Mouse (Mus musculus) Muller cell, postnatal 12 days (primary cell): ENCODE measurements around the gene Ift27.

Source experiments
- DNase-seq: peaks from one replicate; pipeline ENCODE4 v3.0.0-alpha.2; 2015; ENCODE audit errors: inconsistent ontology term

The Ift27 gene

DNA sequence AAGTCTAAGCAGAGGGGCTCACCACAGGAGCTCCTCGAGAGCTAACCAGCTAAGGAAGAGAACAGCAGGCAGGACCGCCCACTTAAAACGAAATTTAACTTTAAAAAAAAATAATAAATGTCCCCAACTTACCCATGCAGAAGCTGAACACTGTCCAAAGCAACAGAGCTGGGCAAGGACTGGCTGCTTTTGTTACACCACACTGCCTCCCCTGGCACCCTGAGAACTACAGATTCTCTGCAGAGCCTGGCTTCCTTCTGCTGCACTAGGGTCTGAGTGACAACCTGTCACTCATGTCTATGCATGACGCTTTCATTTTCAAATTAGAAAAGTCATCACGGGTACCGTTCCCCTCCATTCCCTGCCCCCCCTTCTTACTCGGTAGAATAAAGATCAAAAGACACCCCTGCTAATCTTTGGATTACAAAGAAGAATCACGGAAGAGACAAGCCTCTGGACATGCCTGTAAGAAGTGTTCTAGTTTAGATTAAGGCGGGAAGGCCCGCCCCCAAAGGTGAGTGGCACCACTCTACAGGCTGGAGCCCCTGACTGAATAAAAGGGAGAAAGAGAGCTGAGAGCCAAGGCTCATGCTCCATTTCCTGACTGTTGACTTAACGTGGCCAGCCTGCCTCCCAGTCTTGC, 1.5 kb downstream of the Ift27 start:
- no peak for DNase-seq

DNA sequence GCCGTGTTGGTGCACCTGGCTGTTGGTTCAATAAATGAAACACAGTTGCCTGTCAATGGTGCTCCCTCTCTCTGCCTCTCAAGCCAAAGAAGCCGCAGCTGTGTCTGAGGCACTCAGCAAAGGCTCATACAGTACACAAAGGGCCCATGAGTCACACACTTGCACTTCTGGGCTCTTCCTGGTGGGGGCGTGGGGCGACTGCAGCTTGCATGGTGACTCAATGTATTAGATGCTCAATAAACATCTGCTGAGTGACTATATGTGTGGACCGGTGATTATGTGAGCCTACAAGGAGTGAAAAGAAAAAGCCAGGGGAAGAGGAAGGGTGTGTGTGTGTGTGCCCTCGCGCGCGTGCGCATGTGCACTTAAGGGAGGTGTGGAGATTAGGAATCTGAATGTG, 2.3 kb downstream of the Ift27 start:
- peak; percentile 22 for DNase-seq

DNA sequence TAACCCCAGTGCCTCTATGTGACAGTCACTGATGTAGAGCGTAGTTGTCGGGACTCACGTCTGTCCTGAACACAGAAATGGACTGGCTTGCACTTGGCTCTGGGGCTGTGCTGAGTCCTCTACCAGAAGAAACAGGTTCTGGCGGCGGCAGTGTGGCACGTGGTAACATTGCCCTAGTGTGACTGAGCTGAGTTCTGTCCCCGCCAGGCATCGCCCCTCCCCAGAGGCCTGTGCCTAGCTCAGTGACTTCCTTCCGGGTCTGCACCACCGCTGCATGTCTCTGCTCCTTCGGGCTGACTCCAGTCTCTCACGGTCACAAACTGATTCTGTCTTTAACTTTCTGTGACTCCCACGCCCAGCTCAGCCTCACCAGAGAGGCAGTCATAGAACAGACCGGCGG, 3.2 kb downstream of the Ift27 start:
- DNase-seq: no peak

DNA sequence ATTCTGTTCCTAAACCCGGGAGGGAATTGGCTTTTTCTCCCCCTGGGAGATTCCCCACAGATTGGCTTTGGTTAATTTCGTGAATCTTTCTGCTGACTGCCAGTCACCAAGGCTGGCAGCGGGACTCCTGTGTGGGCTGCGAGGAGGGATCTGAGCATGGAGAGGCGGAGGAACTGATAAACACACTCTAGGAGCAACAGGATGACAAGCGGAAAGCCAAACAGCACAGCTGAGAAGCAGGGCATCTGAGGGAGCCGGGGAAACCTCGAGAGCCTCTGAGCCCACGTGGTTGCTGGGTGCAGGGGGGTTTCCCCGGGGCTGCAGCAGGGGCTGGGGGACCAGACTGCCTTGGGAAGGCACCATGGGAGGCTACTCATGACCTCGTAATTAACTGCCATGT, 4.3 kb downstream of the Ift27 start:
- DNase-seq: no peak

DNA sequence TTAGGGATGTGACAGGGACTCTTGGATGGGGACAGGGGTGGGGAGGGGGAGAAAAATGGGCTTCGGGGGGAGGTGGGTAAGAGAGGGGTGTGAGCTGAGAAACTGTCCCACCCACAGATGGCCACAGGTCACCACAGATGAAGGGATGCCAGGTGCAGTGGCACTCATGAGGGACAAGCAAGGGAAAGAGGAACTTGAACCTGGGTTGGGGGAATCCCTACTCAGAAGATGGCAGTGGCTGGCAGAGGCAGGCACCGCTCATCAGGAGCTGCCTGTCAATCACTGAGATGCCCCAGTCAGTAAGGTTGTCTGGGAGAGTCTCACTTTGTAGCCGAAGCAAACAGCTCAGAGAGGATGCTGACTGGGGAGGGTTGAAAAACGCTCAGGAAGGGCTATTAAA, 8.6 kb downstream of the Ift27 start:
- no peak for DNase-seq

DNA sequence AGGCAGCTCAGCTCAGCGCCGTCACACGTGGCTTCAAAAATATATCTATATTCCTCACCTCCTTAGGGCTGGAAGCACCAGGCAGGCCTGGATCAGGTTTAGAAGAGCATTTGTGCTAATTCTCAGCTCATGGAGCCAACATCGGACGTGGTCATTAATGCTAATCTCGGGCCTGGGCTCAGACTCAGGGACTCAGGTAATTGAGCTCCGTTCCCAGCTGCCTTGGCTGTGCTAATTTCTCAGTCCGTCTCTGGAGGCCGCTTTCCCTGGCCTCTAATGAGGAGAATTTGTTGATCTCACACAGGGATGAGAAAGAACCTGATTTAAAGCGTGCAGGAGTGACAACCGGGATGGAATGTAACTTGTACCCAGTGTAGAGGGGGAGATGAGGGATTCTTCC, 9.4 kb downstream of the Ift27 start:
- no peak for DNase-seq

DNA sequence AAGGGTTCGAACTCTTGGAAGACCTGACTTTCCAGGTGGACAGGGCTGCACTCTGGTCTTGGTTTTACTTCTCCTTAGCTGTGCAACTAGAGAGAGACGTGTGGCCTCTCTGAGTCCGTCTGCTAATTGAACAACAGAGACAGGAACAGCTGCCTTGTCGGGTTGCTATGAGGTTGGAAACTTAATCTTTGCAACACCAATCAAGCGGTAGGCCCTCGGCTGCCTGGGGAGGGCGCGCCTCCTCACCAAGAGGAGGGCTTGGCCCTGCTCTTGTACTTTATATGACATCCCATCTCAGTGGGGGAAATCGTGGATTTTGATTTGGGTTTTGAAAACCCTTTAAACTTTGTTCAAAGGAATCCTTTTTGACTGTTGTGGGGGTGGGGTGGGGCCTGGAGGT, 12.0 kb downstream of the Ift27 start:
- no peak for DNase-seq

DNA sequence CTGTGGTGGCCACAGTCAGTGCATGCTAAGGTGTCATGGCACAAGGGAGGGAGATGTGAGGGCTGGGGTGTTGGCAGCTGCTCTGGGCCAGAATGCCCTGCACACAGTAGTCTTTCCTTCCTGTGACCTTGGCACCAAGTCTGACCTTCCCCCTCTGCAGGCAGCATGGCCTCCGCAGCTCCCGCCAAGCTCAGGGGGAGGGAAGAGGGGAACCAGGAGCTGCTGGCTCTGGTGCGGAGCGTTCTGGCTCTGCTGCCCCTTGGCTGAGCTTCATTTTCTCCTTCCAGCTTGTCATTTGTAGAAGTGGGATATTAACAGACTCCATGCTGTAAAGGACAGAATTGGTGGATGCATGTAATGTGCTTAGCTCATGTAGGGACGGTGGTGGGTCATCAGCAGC, 15.6 kb downstream of the Ift27 start:
- DNase-seq: no peak

DNA sequence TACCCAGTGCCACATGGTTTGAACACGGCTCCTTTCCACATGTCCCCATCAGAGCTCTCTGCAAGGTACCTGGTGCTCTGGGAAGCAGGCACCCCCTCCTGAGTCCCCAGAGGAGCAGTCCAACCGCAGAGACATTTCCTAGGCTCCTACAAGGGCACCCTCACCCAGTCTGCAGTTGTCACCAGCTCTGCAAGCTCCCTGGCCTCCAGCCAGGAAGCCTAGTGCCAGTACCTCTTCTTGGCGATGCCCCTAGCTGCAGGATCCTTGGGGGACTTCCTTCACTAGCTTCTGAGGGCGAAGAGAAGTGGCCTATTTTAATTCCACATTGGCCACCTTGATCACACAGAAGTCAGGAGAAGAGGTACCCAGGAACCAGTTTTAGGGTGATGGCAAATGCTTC, 16.1 kb downstream of the Ift27 start:
- no peak for DNase-seq

DNA sequence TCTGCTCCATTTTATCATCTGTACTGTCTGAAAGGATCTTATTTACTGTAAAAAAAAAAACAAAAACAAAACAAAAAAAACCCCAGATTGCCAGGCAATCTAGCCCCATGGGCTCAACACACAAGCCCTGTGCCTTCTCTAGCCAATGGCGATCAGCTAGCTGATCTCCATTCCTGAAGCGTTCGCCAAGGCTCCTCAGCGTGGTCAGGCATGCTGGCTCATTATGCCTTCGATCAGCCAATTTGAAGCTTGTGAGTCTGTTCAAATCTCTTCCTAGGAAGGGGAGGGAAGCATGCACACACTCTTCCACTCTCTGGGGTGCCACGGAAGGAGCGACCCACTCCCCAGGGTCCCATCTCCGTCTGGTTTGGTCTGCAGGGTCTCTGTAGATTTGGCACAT, 16.6 kb downstream of the Ift27 start:
- DNase-seq: no peak

DNA sequence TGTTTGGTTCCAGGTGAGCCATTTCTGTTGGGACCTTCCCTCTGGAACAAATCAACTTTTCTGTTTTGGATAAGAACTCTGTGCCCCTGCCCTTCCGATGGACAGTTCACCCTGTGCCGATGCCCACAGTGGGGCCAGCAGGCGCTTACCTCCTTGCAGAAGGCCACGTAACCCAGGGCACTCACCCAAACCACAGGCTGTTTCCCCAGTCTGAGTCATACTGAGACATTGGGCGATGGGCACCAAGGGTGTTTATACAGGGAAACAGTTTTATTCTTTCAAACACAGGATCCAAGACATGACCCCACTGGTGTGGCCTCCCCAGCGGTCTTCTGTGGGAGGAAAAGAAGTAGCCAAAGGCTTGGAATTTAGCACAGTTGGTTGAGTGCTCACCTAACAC, 18.5 kb downstream of the Ift27 start:
- DNase-seq: no peak

DNA sequence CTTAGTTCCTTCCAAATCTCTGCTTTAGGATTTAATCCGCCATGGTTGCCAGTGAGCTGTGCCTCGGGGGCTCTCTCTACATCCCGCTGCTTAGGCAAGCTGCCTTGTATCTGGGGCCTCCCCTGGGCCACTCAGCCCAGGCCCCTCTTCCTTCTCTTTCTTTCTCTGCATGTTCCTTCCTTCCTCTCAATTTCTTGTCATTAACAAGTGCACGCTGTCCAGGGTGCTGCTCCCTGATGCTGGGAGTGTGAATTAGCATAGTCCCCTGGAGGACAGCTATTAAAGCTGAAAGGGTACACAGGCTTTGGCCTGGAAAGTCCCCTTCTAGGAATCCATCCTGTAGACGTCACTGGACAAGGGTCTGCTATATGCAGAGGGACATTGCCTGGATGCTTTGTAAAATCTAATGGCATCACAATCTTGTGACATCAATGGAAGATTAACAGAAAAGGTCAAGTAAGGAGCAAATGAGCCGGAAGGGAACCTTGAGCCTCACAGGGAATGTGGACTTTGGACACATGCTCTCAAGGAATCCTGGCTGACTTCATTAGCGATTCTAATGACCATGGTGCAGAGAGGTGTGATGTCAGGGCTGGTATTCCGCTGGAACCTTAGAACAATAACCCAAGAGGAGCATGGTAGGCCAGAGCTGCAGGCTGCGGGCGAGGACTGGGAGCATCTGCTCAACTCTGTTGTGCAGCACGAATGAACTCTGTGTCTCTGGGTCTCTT, 20.7 kb downstream of the Ift27 start:
- no peak for DNase-seq

DNA sequence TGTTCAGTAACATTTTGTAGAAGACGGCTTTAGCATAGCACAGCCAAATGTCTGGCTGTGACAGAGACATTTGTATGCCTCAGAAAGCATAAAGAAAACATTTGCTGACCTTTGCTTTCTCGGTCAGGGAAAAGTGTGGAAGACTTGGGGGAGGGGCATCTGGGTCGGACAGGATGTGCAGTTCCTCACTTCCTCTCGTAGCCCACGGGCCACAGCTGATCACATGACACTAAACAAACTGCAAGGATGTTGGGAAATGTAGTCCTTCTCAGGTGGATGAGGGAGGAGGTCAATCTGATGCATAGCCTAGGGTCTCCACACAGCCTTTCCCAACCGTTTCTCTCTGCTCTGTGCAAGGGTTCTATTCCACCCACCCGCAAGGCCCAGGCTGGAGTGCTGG, 25.3 kb downstream of the Ift27 start:
- no peak for DNase-seq

DNA sequence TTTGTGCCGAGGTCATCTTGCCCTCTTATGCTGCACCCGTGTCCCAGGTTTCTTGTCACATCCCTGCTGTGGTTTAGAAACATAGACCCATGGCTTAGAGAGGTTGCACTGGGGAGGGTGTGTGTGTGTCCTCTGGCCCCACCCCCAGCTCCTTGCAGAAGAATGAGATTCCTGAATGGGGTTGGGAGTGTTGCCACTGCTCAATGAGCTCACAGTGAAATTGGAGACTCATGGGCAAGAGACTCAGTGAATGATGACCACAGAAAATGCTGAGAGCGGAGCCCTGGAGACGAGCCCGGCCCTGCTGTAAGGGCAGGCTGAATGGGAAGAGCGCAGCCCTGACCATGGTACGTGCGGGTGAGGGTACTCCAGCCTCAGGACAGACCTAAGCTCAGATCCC, 33.7 kb downstream of the Ift27 start:
- peak; percentile 51 for DNase-seq

DNA sequence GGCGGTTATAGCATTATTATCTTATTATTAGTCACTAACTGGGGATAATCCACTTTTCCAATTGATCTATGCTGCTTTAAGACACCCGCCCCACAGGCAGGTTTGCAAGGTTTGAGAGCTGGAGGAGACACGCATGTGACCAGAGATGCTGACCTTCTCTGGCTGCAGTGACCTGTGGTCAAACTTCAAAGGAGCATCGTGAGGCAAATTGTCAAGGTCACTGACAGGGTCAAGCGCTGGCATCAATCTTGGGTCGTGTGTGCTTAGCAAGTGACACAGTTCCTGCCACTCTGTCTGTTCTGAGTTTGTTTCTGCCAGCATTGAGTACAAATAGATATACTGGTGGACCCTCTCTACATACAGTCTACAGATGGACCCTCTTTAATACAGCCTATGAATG, 39.3 kb downstream of the Ift27 start:
- no peak for DNase-seq

DNA sequence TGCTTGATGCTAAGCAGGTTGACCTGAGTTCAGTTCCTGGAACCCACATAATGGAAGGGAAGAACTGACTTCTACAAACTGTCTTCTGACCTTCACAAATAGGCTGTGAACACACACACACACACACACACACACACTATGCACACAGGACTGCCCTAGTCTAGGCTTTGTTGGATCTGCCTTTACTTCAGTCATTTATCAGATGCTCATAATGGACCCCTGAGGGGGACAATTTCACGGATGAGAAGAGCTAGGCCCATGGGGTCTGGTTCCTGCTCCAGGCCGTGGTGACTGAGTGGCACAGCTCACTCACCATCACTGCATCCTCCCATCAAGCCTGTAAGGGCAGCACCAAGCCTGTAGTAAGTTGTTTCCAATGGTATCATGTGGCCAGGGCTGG, 40.5 kb downstream of the Ift27 start:
- no peak for DNase-seq

DNA sequence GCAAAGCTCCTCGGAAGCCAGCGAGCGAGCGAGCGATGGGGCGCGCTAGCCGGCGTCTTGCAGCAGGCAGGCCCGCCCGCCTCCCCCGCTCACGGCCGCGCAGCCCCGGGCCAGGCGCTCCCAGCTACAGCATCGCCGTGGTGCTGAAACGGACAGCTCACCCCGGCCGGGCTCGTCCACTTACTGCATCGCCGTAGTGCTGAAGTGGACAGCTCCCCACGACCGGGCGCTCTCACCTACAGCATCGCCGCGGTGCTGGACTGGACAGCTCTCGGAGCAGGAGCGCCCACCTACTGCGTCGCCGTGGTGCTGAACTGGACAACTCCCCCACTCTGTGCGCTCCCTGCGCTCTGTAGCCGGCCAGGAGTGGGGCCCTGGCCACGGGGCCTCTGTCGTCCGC, 54.2 kb downstream of the Ift27 start, which contains the start of gene Cacng2:
Cacng2 (minus strand) TSS at position 325 of the 400 bp plus-strand sequence.
- DNase-seq: peak; percentile 97

DNA sequence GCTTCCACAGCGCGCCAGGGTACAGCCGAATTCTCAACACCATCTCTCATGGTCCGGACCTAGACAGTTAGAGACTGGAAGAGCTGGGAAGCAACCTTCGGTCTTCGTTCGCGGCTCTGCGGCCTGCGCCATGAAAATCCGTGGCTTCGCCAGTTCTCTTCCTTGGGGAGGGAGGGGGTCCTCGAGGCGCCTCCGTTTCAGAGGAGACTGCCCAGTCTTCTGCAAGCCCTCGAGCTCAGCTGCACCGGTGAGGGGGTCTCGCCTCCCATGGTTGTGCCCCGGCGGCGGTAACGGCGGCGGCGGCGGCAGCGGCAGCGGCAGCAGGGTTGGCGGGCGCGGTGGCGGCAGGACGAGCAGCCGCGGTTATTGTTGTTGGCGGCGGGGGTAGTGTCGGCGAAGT, 54.7 kb downstream of the Ift27 start:
- no peak for DNase-seq

DNA sequence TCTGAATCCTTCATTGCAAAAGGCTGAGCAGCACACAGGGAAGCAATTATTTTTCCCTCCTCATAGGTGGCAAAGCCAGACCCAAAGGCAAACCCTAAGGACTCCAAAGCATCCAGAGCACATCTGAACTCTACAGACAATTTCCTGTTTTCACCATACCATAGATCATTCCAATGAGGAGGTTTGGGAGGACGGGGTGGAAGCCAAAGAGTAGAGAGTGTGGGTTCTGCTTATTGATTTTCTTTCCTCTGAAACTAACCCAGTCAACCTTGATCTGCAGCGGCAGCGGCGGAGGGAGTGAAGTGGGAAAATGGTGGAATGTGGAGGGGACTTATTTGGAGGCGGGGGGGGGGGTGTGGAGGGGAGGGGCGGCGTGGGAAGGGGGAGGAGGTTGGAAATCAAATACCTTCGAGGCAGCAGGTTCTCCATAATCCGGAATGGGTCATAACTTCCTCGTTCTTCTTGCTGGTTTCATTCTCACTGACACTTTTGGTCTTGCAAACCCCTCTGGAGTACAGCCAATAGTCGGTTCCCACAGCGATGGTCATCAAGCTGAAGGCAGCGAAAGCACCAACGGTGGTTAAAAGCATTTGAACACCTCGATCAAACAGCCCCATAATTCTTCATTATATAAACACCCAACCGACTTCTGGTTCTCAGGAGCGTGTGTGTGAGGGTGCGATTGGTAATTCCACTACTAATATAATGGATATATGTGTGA, 55.5 kb downstream of the Ift27 start:
- DNase-seq: no peak

DNA sequence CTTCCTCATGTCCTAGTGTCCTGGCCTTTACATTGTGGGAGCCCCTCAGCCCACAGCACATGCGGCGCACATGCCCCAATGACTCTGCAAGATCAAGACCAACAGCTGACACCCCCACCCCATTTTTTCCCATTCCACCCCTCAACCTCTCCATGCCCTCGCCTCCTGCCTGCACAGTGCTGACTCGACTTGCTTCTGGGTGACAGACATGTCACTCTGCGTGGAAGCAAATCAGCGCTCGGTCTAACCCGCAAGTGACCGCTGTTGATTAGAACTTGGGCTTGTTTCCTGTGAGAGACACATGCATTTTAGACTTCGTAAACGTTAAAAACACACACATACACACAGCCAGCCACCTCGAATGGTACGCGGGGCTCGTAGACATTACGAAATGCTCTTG, 56.2 kb downstream of the Ift27 start:
- DNase-seq: no peak

DNA sequence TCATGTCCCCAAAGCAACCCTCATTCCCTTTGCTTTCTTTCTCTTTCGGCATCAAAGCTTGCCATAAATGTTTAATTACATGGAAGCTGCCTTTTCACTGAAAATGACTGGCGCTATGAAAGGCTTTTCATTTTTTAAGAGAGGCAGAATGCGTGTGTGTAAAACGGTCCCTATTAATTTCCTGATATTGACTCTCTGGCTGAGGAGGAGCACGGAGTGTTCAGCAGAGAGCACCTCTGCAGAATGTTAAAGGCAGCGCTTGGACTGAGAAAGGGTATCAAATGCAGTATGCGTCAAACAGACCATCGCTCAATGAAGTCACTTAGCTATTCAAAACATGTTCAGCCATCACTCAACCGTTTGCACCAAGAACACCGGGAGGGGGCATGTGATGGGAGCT, 57.0 kb downstream of the Ift27 start:
- no peak for DNase-seq

DNA sequence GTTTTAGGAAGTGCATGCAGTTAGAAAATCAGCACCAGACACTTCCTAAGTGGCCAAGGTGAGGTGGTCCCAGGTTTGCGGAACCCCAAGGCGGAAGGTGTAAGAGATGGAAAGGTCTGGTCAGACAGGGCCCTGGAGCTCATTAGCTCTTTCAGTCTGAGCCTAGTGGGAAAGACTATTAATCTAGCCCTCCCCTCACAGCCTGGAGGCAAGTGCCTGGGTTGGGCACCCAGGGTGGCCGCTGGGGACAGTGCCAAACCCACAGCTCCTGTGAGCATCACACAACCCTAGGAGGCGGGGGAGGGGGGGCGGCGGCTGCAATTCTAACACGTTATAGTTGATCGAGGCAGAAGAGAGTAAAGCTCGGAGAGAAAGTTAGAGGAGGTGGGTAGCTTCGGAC, 57.7 kb downstream of the Ift27 start:
- no peak for DNase-seq
